Mouse (Mus musculus) brain, embryonic 14.5 days (tissue): ENCODE data around the gene H2-Ab1.

ENCODE experiments used
- CTCF ChIP-seq: fragments of 200-500 bp; IDR thresholded peaks from 2 replicates; pipeline ENCODE4 v1.5.1; 2012; ENCODE audit warnings: inconsistent platforms, mild to moderate bottlenecking, moderate library complexity, borderline replicate concordance; ENCODE audit not compliant: insufficient read depth, insufficient read length; ENCODE audit errors: extremely low read depth
- POLR2A ChIP-seq: fragments of 200-500 bp; IDR thresholded peaks from 2 replicates; pipeline ENCODE4 v1.6.1; 2012; ENCODE audit warnings: mild to moderate bottlenecking, inconsistent platforms, borderline replicate concordance; ENCODE audit not compliant: poor library complexity, insufficient read depth, insufficient read length, severe bottlenecking; ENCODE audit errors: extremely low read depth

- TF ChIP-seq CTCF, result no peak
- no peak for TF ChIP-seq POLR2A
These were observed 47.3 kb downstream of the H2-Ab1 start for GRCm38 (mm10) chr17:34304751-34305150.
